Mouse (Mus musculus): Measurements from ENCODE around the gene Mrps5.

- TF ChIP-seq CTCF (IDR thresholded peaks at IDR 0.05; ENCODE audit: low read depth) (no peak), EP300 (optimal IDR thresholded peaks at IDR 0.05) (no peak)
These were observed 32.3 kb downstream of the Mrps5 start for GRCm38 (mm10) chr2:127619311-127619710.
